Mouse (Mus musculus): ENCODE data around the gene Nwd2. TPM values are rescaled to one million over a fixed set of nuclear protein-coding genes. Genes with fewer than 3 reads are reported as not detected.

Gene Nwd2
- polyA plus RNA-seq, 1 experiment: not detected

- no peaks in the 10 kb centered on the region for H3K27me3 ChIP-seq (ENCODE audit: control insufficient read depth, insufficient read depth, low read length)
- no peaks in the 10 kb centered on the region for H3K4me1 ChIP-seq (ENCODE audit: control insufficient read depth, insufficient read depth, insufficient read length)
- no peak overlapping the region for H3K4me3 ChIP-seq (ENCODE audit: extremely low read depth, insufficient read depth, insufficient read length)
- WGBS: 63% methylated on average over 2 of the region's 2 CpGs
- H3K36me3 ChIP-seq (ENCODE audit: control insufficient read depth, insufficient read depth, low read length): no peaks in the 10 kb centered on the region
- no peak for DNase-seq (ENCODE audit: low read depth in 1 of 2, low spot score in 2 of 2)
- H3K27ac ChIP-seq (ENCODE audit: insufficient read depth, low read length): no peak overlapping the region
- TF ChIP-seq CTCF (IDR thresholded peaks at IDR 0.05; ENCODE audit: extremely low read depth, insufficient read depth, insufficient read length, insufficient replicate concordance) (no peak), POLR2A (IDR thresholded peaks at IDR 0.05; ENCODE audit: low read depth, low read length) (no peak)
Observed at GRCm38 (mm10) chr5:63634636-63635035, 14.3 kb upstream of the Nwd2 start.

- no peaks in the 10 kb centered on the region for H3K36me3 ChIP-seq (ENCODE audit: control insufficient read depth, insufficient read depth, low read length)
- no peak for DNase-seq (ENCODE audit: low read depth in 1 of 2, low spot score in 2 of 2)
- H3K27me3 ChIP-seq (ENCODE audit: control insufficient read depth, insufficient read depth, low read length): peaks cover 9% of the 10 kb centered on the region
- H3K4me1 ChIP-seq (ENCODE audit: control insufficient read depth, insufficient read depth, insufficient read length): no peaks in the 10 kb centered on the region
- WGBS: 26% methylated on average over 2 of the region's 2 CpGs
- no peak overlapping the region for H3K27ac ChIP-seq (ENCODE audit: insufficient read depth, low read length)
- no peak overlapping the region for H3K4me3 ChIP-seq (ENCODE audit: extremely low read depth, insufficient read depth, insufficient read length)
- TF ChIP-seq POLR2A (IDR thresholded peaks at IDR 0.05; ENCODE audit: low read depth, low read length) (no peak), CTCF (IDR thresholded peaks at IDR 0.05; ENCODE audit: extremely low read depth, insufficient read depth, insufficient read length, insufficient replicate concordance) (no peak)
Observed at GRCm38 (mm10) chr5:63648187-63648586, 715 bp upstream of the Nwd2 start.

- Histone ChIP-seq H3K4me3 (ENCODE audit: extremely low read depth, insufficient read depth, insufficient read length) (no peak overlapping the region), H3K27me3 (ENCODE audit: control insufficient read depth, insufficient read depth, low read length) (peaks cover 9% of the 10 kb centered on the region), H3K36me3 (ENCODE audit: control insufficient read depth, insufficient read depth, low read length) (no peaks in the 10 kb centered on the region), H3K4me1 (ENCODE audit: control insufficient read depth, insufficient read depth, insufficient read length) (no peaks in the 10 kb centered on the region), H3K27ac (ENCODE audit: insufficient read depth, low read length) (no peak overlapping the region)
- DNase-seq (ENCODE audit: low read depth in 1 of 2, low spot score in 2 of 2): no peak
- TF ChIP-seq CTCF (IDR thresholded peaks at IDR 0.05; ENCODE audit: extremely low read depth, insufficient read depth, insufficient read length, insufficient replicate concordance) (no peak), POLR2A (IDR thresholded peaks at IDR 0.05; ENCODE audit: low read depth, low read length) (no peak)
- WGBS: 8% methylated on average over 83 of the region's 83 CpGs
Observed at GRCm38 (mm10) chr5:63649533-63650464, 897 bp downstream of the Nwd2 start.

GRCm38 (mm10) chr5:63651813-63652212, 2.9 kb downstream of the Nwd2 start:
- peaks cover 9% of the 10 kb centered on the region for H3K27me3 ChIP-seq (ENCODE audit: control insufficient read depth, insufficient read depth, low read length)
- H3K27ac ChIP-seq (ENCODE audit: insufficient read depth, low read length): no peak overlapping the region
- no peak overlapping the region for H3K4me3 ChIP-seq (ENCODE audit: extremely low read depth, insufficient read depth, insufficient read length)
- H3K36me3 ChIP-seq (ENCODE audit: control insufficient read depth, insufficient read depth, low read length): no peaks in the 10 kb centered on the region
- no peak for TF ChIP-seq CTCF (IDR thresholded peaks at IDR 0.05; ENCODE audit: extremely low read depth, insufficient read depth, insufficient read length, insufficient replicate concordance)
- no peak for TF ChIP-seq POLR2A (IDR thresholded peaks at IDR 0.05; ENCODE audit: low read depth, low read length)
- DNase-seq (ENCODE audit: low read depth in 1 of 2, low spot score in 2 of 2): no peak
- no peaks in the 10 kb centered on the region for H3K4me1 ChIP-seq (ENCODE audit: control insufficient read depth, insufficient read depth, insufficient read length)

- H3K27me3 ChIP-seq (ENCODE audit: control insufficient read depth, insufficient read depth, low read length): peaks cover 9% of the 10 kb centered on the region
- H3K36me3 ChIP-seq (ENCODE audit: control insufficient read depth, insufficient read depth, low read length): no peaks in the 10 kb centered on the region
- no peak overlapping the region for H3K27ac ChIP-seq (ENCODE audit: insufficient read depth, low read length)
- 74% methylated on average over 2 of the region's 2 CpGs for WGBS
- DNase-seq (ENCODE audit: low read depth in 1 of 2, low spot score in 2 of 2): no peak
- H3K4me3 ChIP-seq (ENCODE audit: extremely low read depth, insufficient read depth, insufficient read length): no peak overlapping the region
- no peaks in the 10 kb centered on the region for H3K4me1 ChIP-seq (ENCODE audit: control insufficient read depth, insufficient read depth, insufficient read length)
- TF ChIP-seq POLR2A (IDR thresholded peaks at IDR 0.05; ENCODE audit: low read depth, low read length) (no peak), CTCF (IDR thresholded peaks at IDR 0.05; ENCODE audit: extremely low read depth, insufficient read depth, insufficient read length, insufficient replicate concordance) (no peak)
Observed at GRCm38 (mm10) chr5:63652705-63653104, 3.8 kb downstream of the Nwd2 start.

- Histone ChIP-seq H3K27ac (ENCODE audit: insufficient read depth, low read length) (no peak overlapping the region), H3K36me3 (ENCODE audit: control insufficient read depth, insufficient read depth, low read length) (no peaks in the 10 kb centered on the region), H3K27me3 (ENCODE audit: control insufficient read depth, insufficient read depth, low read length) (no peaks in the 10 kb centered on the region), H3K4me3 (ENCODE audit: extremely low read depth, insufficient read depth, insufficient read length) (no peak overlapping the region), H3K4me1 (ENCODE audit: control insufficient read depth, insufficient read depth, insufficient read length) (no peaks in the 10 kb centered on the region)
- DNase-seq (ENCODE audit: low read depth in 1 of 2, low spot score in 2 of 2): no peak
- 89% methylated on average over 5 of the region's 5 CpGs for WGBS
- no peak for TF ChIP-seq CTCF (IDR thresholded peaks at IDR 0.05; ENCODE audit: extremely low read depth, insufficient read depth, insufficient read length, insufficient replicate concordance)
Observed at GRCm38 (mm10) chr5:63666884-63667283, 18.0 kb downstream of the Nwd2 start.

- no peak for DNase-seq (ENCODE audit: low read depth in 1 of 2, low spot score in 2 of 2)
- TF ChIP-seq POLR2A (IDR thresholded peaks at IDR 0.05; ENCODE audit: low read depth, low read length) (no peak), CTCF (IDR thresholded peaks at IDR 0.05; ENCODE audit: extremely low read depth, insufficient read depth, insufficient read length, insufficient replicate concordance) (no peak)
- Histone ChIP-seq H3K36me3 (ENCODE audit: control insufficient read depth, insufficient read depth, low read length) (no peaks in the 10 kb centered on the region), H3K27ac (ENCODE audit: insufficient read depth, low read length) (no peak overlapping the region), H3K4me3 (ENCODE audit: extremely low read depth, insufficient read depth, insufficient read length) (no peak overlapping the region), H3K27me3 (ENCODE audit: control insufficient read depth, insufficient read depth, low read length) (no peaks in the 10 kb centered on the region; the same call in 1 of the 2 replicates), H3K4me1 (ENCODE audit: control insufficient read depth, insufficient read depth, insufficient read length) (no peaks in the 10 kb centered on the region)
- WGBS: 80% methylated on average over 2 of the region's 2 CpGs
Observed at GRCm38 (mm10) chr5:63675934-63676333, 27.0 kb downstream of the Nwd2 start.

Measured in spleen, adult 2 months (tissue).